Mouse (Mus musculus) stomach, postnatal 0 days (tissue): ENCODE data around the gene Patj. TPM values are rescaled to one million over a fixed set of nuclear protein-coding genes. Genes with fewer than 3 reads are reported as not detected.
A peak's percentile ranks its signal among the peaks of the same experiment; 100 is the strongest.

Experiments
- ATAC-seq: fragments of 200-750 bp; cut with Nextera tagmentation; 2 replicates; pipeline ENCODE4 v1.8.0; 2017; ENCODE audit not compliant: low FRiP score, low TSS enrichment
- DNase-seq: peaks from one replicate; pipeline ENCODE4 v3.0.0-alpha.2; 2016; ENCODE audit warnings: low spot score
- H3K27ac ChIP-seq: fragments of 300-500 bp; sonication (generic); replicated peaks from 2 replicates; pipeline ENCODE4 v1.5.1; 2014; ENCODE audit warnings: mild to moderate bottlenecking, control low read depth
- H3K27me3 ChIP-seq: fragments of 300-500 bp; sonication (generic); 2 replicates; pipeline ENCODE4 v1.6.1; 2014; ENCODE audit warnings: low read length; ENCODE audit not compliant: control insufficient read depth, insufficient read depth
- H3K36me3 ChIP-seq: fragments of 300-500 bp; sonication (generic); 2 replicates; pipeline ENCODE4 v1.6.1; 2014; ENCODE audit warnings: low read length, mixed read lengths; ENCODE audit not compliant: control insufficient read depth, insufficient read depth
- H3K4me1 ChIP-seq: fragments of 300-500 bp; sonication (generic); replicated peaks from 2 replicates; pipeline ENCODE4 v1.6.1; 2014; ENCODE audit warnings: antibody characterized with exemption; ENCODE audit not compliant: control insufficient read depth, insufficient read depth
- H3K4me2 ChIP-seq: fragments of 300-500 bp; sonication (generic); replicated peaks from 2 replicates; pipeline ENCODE4 v1.6.1; 2014; ENCODE audit warnings: low read depth, mild to moderate bottlenecking, control low read depth, moderate library complexity
- H3K4me3 ChIP-seq: fragments of 300-500 bp; sonication (generic); 2 replicates; pipeline ENCODE4 v1.5.1; 2014; ENCODE audit warnings: low read depth, low read length, control low read depth
- H3K9ac ChIP-seq: fragments of 300-500 bp; sonication (generic); 2 replicates; pipeline ENCODE4 v1.6.1; 2014; ENCODE audit warnings: mild to moderate bottlenecking, low read length, control low read depth, mixed read lengths
- H3K9me3 ChIP-seq: fragments of 300-500 bp; sonication (generic); 2 replicates; pipeline ENCODE4 v1.6.1; 2016; ENCODE audit warnings: low read length; ENCODE audit not compliant: control insufficient read depth
- CTCF ChIP-seq: IDR thresholded peaks from 2 replicates; pipeline ENCODE4 v1.5.1; 2016; ENCODE audit warnings: antibody characterized with exemption, low read depth, mild to moderate bottlenecking, moderate library complexity
- EP300 ChIP-seq: optimal IDR thresholded peaks from 2 replicates; pipeline ENCODE3; 2016; ENCODE audit warnings: antibody characterized with exemption
- WGBS: fragments of 180-500 bp; shearing (Covaris S2); extraction: QIAGEN DNeasy Blood & Tissue Kit; methylation state at CpG from one replicate; pipeline ENCODE4 v1.1.7; 2014; 5-methylcytosine and 5-hydroxymethylcytosine counted together
- microRNA-seq: library from miRNA; unstranded; fragments of <30 nt; microRNA quantifications from one replicate; pipeline ENCODE4, GENCODE M21; 2016
- polyA plus RNA-seq: library from polyadenylated mRNA; unstranded; fragments of >200 nt; fragmentation: Nextera tagmentation; extraction: Ambion mirVana; gene quantifications from 2 replicates; pipeline ENCODE4 v1.2.1, GENCODE M21; 2015

Patj gene
- polyA plus RNA-seq, 1 experiment from 2014 or later = 6.2 TPM

GRCm38 (mm10) chr4:98758012-98758821 is 362.6 kb downstream of the Patj start:
- Histone ChIP-seq H3K36me3 (no peaks in the 10 kb centered on the region), H3K4me3 (no peak overlapping the region), H3K9ac (no peak overlapping the region; the same call in 1 of the 2 replicates), H3K4me2 (no peak overlapping the region), H3K27ac (no peak overlapping the region), H3K27me3 (no peaks in the 10 kb centered on the region), H3K9me3 (no peaks in the 10 kb centered on the region), H3K4me1 (no peaks in the 10 kb centered on the region)
- 28% methylated on average over 4 of the region's 4 CpGs for WGBS
- TF ChIP-seq EP300 = no peak
- no peak for TF ChIP-seq CTCF
- DNase-seq (no peak), ATAC-seq (peak; percentile 38; the same call in 1 of the 2 replicates)

DNA sequence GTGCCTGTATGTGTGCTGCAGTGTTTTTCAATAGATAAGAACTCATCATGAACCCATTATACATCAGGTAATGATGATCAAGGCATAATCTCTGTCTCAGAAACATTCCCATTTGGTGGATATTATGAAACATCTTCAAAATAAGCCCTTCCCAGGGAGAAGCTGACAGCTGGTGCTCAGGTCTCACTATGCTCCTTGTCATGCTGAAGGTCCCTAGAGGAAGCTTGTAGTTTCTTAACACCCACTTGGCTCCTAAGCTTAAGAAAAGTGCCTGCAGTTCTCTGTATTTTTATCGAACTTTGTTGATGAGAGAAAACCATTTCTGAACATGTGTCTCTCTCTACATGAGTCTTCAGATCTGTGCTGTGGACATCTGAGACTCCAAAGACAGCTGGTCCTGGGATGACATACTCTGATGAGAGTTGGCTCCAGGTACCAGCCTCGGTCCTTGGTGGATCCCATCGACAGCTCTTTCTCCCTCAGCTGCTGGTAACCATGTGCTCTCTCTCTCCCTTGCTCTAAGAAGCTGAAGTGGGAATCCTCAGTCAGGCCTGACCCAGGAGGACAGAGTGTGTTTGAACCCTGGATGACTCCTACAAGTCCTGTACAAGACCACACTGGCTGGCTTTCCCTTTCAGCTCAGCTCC is 363.4 kb downstream of the Patj start:
- no peaks in the 10 kb centered on the region for H3K4me1 ChIP-seq
- H3K36me3 ChIP-seq = no peaks in the 10 kb centered on the region
- no peak overlapping the region for H3K4me2 ChIP-seq
- DNase-seq = no peak
- no peak overlapping the region for H3K9ac ChIP-seq
- no peaks in the 10 kb centered on the region for H3K9me3 ChIP-seq
- TF ChIP-seq EP300 (no peak), CTCF (no peak)
- no peak for ATAC-seq
- no peaks in the 10 kb centered on the region for H3K27me3 ChIP-seq
- 64% methylated on average over 3 of the region's 3 CpGs for WGBS
- H3K27ac ChIP-seq = no peak overlapping the region
- H3K4me3 ChIP-seq = no peak overlapping the region

GRCm38 (mm10) chr4:98767134-98768133 is 371.8 kb downstream of the Patj start:
- Histone ChIP-seq H3K4me3 (no peak overlapping the region), H3K4me2 (no peak overlapping the region), H3K36me3 (no peaks in the 10 kb centered on the region), H3K4me1 (no peaks in the 10 kb centered on the region), H3K9me3 (no peaks in the 10 kb centered on the region), H3K27ac (no peak overlapping the region), H3K27me3 (no peaks in the 10 kb centered on the region), H3K9ac (no peak overlapping the region)
- DNase-seq (no peak), ATAC-seq (no peak)
- 59% methylated on average over 14 of the region's 14 CpGs for WGBS
- TF ChIP-seq EP300 (no peak), CTCF (no peak)

Small RNA genes within 50 kb of the gene (microRNA-seq; reads per million reads assigned to microRNA genes)
- gene Gm22625 (not detected), gene Gm26154 (not detected)

Other genes with a start within 250 kb of the Patj start
- 100 and 103 TPM in 2 replicates for gene Tm2d1, start 12.5 kb upstream of the Patj start, polyA plus RNA-seq